Mouse (Mus musculus): ENCODE data around the gene Krt78. TPM values are rescaled to one million over a fixed set of nuclear protein-coding genes. Genes with fewer than 3 reads are reported as not detected.
"Not testable (repeated sequence)": the region's sequence is repeated elsewhere in the genome, so short reads cannot be mapped to it uniquely, and the experiment has no call there.

Krt78 gene
- polyA plus RNA-seq (2016; fragmentation: Nextera tagmentation; extraction: Ambion mirVana) = 0.13 TPM in 1 of 2 replicates, not detected in the other

GRCm38 (mm10) chr15:101954187-101954586 lies at the start of gene Krt78:
TSS of gene Krt78 (minus strand) at chr15:101954287.
- Histone ChIP-seq H3K36me3 (no peaks in the 10 kb centered on the region), H3K4me2 (replicated peaks) (no peak within 1 kb of the TSS), H3K27ac (no peak within 1 kb of the TSS), H3K9ac (no peak within 1 kb of the TSS), H3K4me1 (no peaks in the 10 kb centered on the region), H3K9me3 (no peaks in the 10 kb centered on the region), H3K4me3 (no peak within 1 kb of the TSS), H3K27me3 (no peaks in the 10 kb centered on the region)
- no peak for ATAC-seq (ENCODE audit: insufficient number of reproducible peaks, insufficient read depth, low FRiP score, low TSS enrichment)
- 77% methylated on average over 9 of the region's 9 CpGs for WGBS

- Histone ChIP-seq H3K9me3 (no peaks in the 10 kb centered on the region), H3K27ac (no peak overlapping the region; the same call in 1 of the 2 replicates), H3K9ac (peak overlapping the region; percentile 44; the same call in 1 of the 2 replicates), H3K4me3 (peak overlapping the region; percentile 28), H3K36me3 (no peaks in the 10 kb centered on the region), H3K4me2 (replicated peaks) (peak overlapping the region; percentile 45), H3K27me3 (peaks cover 60% of the 10 kb centered on the region), H3K4me1 (peaks cover 18% of the 10 kb centered on the region; the same call in 1 of the 2 replicates)
- ATAC-seq (ENCODE audit: insufficient number of reproducible peaks, insufficient read depth, low FRiP score, low TSS enrichment) = no peak
- 12% methylated on average over 12 of the region's 12 CpGs for WGBS
Observed at GRCm38 (mm10) chr15:102003516-102003915, 49.4 kb upstream of the Krt78 start.

- no peak for ATAC-seq (ENCODE audit: insufficient number of reproducible peaks, insufficient read depth, low FRiP score, low TSS enrichment)
- H3K27ac ChIP-seq = no peak overlapping the region; the same call in 1 of the 2 replicates
Observed at GRCm38 (mm10) chr15:102002646-102003488, 48.8 kb upstream of the Krt78 start.

GRCm38 (mm10) chr15:101999676-102000335 lies 45.7 kb upstream of the Krt78 start:
- no peak overlapping the region for H3K9ac ChIP-seq
- H3K36me3 ChIP-seq = no peaks in the 10 kb centered on the region
- H3K9me3 ChIP-seq = peaks cover 5% of the 10 kb centered on the region; the same call in 1 of the 2 replicates
- no peak overlapping the region for H3K4me3 ChIP-seq
- ATAC-seq (ENCODE audit: insufficient number of reproducible peaks, insufficient read depth, low FRiP score, low TSS enrichment) = no peak
- WGBS = 85% methylated on average over 11 of the region's 11 CpGs
- no peak overlapping the region for H3K27ac ChIP-seq
- H3K4me1 ChIP-seq = peaks cover 11% of the 10 kb centered on the region; the same call in 1 of the 2 replicates
- peaks cover 41% of the 10 kb centered on the region for H3K27me3 ChIP-seq
- no peak overlapping the region for H3K4me2 ChIP-seq (replicated peaks)

More at GRCm38 (mm10) chr15:102002646-102003488, 48.8 kb upstream of the Krt78 start:
- H3K9me3 ChIP-seq = no peaks in the 10 kb centered on the region
- H3K4me1 ChIP-seq = peaks cover 18% of the 10 kb centered on the region; the same call in 1 of the 2 replicates
- peak overlapping the region; percentile 44 for H3K9ac ChIP-seq
- 3% methylated on average over 34 of the region's 34 CpGs for WGBS
- H3K36me3 ChIP-seq = no peaks in the 10 kb centered on the region
- H3K4me3 ChIP-seq = peak overlapping the region; percentile 28
- peaks cover 64% of the 10 kb centered on the region for H3K27me3 ChIP-seq
- H3K4me2 ChIP-seq (replicated peaks) = peak overlapping the region; percentile 45

- Histone ChIP-seq H3K9me3 (peaks cover 5% of the 10 kb centered on the region; the same call in 1 of the 2 replicates), H3K4me2 (replicated peaks) (no peak overlapping the region), H3K27ac (no peak overlapping the region), H3K4me3 (no peak overlapping the region), H3K4me1 (peaks cover 9% of the 10 kb centered on the region; the same call in 1 of the 2 replicates), H3K36me3 (no peaks in the 10 kb centered on the region), H3K9ac (no peak overlapping the region), H3K27me3 (peaks cover 35% of the 10 kb centered on the region)
- WGBS = 87% methylated on average over 11 of the region's 11 CpGs
- ATAC-seq (ENCODE audit: insufficient number of reproducible peaks, insufficient read depth, low FRiP score, low TSS enrichment) = no peak
Observed at GRCm38 (mm10) chr15:101999156-101999555, 45.1 kb upstream of the Krt78 start.

- not testable (repeated sequence) for H3K4me1 ChIP-seq; H3K9ac ChIP-seq; H3K36me3 ChIP-seq; H3K27ac ChIP-seq; H3K27me3 ChIP-seq; ATAC-seq (ENCODE audit: insufficient number of reproducible peaks, insufficient read depth, low FRiP score, low TSS enrichment); H3K9me3 ChIP-seq; H3K4me2 ChIP-seq (replicated peaks); H3K4me3 ChIP-seq
- WGBS = 76% methylated on average over 11 of the region's 11 CpGs
Observed at GRCm38 (mm10) chr15:101996450-101997078, 42.5 kb upstream of the Krt78 start.

GRCm38 (mm10) chr15:101995484-101996236 lies 41.6 kb upstream of the Krt78 start:
- H3K4me1 ChIP-seq = no peaks in the 10 kb centered on the region
- WGBS = 87% methylated on average over 4 of the region's 4 CpGs
- H3K36me3 ChIP-seq = no peaks in the 10 kb centered on the region
- H3K9me3 ChIP-seq = peaks cover 5% of the 10 kb centered on the region; the same call in 1 of the 2 replicates
- H3K27me3 ChIP-seq = 0 out of 2 replicates have a peak, but pooled peaks cover 4% of the 10 kb centered on the region
- no peak for ATAC-seq (ENCODE audit: insufficient number of reproducible peaks, insufficient read depth, low FRiP score, low TSS enrichment)
- no peak overlapping the region for H3K9ac ChIP-seq
- no peak overlapping the region for H3K4me3 ChIP-seq
- no peak overlapping the region for H3K27ac ChIP-seq
- no peak overlapping the region for H3K4me2 ChIP-seq (replicated peaks)

GRCm38 (mm10) chr15:101994365-101994764 lies 40.3 kb upstream of the Krt78 start:
- Histone ChIP-seq H3K27ac (no peak overlapping the region), H3K4me3 (no peak overlapping the region), H3K27me3 (0 out of 2 replicates have a peak, but pooled peaks cover 4% of the 10 kb centered on the region), H3K4me1 (no peaks in the 10 kb centered on the region), H3K4me2 (replicated peaks) (no peak overlapping the region), H3K9me3 (peaks cover 5% of the 10 kb centered on the region; the same call in 1 of the 2 replicates), H3K9ac (no peak overlapping the region), H3K36me3 (no peaks in the 10 kb centered on the region)
- no peak for ATAC-seq (ENCODE audit: insufficient number of reproducible peaks, insufficient read depth, low FRiP score, low TSS enrichment)
- WGBS = 88% methylated on average over 6 of the region's 6 CpGs

- H3K4me2 ChIP-seq (replicated peaks) = no peak overlapping the region
- 88% methylated on average over 6 of the region's 6 CpGs for WGBS
- ATAC-seq (ENCODE audit: insufficient number of reproducible peaks, insufficient read depth, low FRiP score, low TSS enrichment) = no peak
Observed at GRCm38 (mm10) chr15:101990946-101991345, 36.9 kb upstream of the Krt78 start.

GRCm38 (mm10) chr15:101988714-101989113 lies 34.6 kb upstream of the Krt78 start:
- Histone ChIP-seq H3K27ac (no peak overlapping the region), H3K4me2 (replicated peaks) (no peak overlapping the region), H3K27me3 (no peaks in the 10 kb centered on the region), H3K4me1 (peaks cover 5% of the 10 kb centered on the region), H3K9me3 (no peaks in the 10 kb centered on the region), H3K4me3 (no peak overlapping the region), H3K9ac (no peak overlapping the region), H3K36me3 (no peaks in the 10 kb centered on the region)
- ATAC-seq (ENCODE audit: insufficient number of reproducible peaks, insufficient read depth, low FRiP score, low TSS enrichment) = no peak
- WGBS = 65% methylated on average over 8 of the region's 8 CpGs

More at GRCm38 (mm10) chr15:101990946-101991345, 36.9 kb upstream of the Krt78 start:
- Histone ChIP-seq H3K27me3 (no peaks in the 10 kb centered on the region), H3K4me3 (no peak overlapping the region), H3K36me3 (no peaks in the 10 kb centered on the region), H3K9ac (no peak overlapping the region), H3K27ac (no peak overlapping the region), H3K9me3 (peaks cover 5% of the 10 kb centered on the region; the same call in 1 of the 2 replicates), H3K4me1 (peaks cover 5% of the 10 kb centered on the region)

GRCm38 (mm10) chr15:101988119-101988518 lies 34.0 kb upstream of the Krt78 start:
- no peaks in the 10 kb centered on the region for H3K27me3 ChIP-seq
- no peak for ATAC-seq (ENCODE audit: insufficient number of reproducible peaks, insufficient read depth, low FRiP score, low TSS enrichment)
- no peak overlapping the region for H3K4me3 ChIP-seq
- no peak overlapping the region for H3K9ac ChIP-seq
- 0% methylated on average over 10 of the region's 10 CpGs for WGBS
- peaks cover 5% of the 10 kb centered on the region for H3K4me1 ChIP-seq
- H3K36me3 ChIP-seq = no peaks in the 10 kb centered on the region
- no peak overlapping the region for H3K4me2 ChIP-seq (replicated peaks)
- no peak overlapping the region for H3K27ac ChIP-seq
- no peaks in the 10 kb centered on the region for H3K9me3 ChIP-seq
